Mouse (Mus musculus) MEL (cell line): ENCODE measurements around the gene Tmco4. TPM values are rescaled to one million over a fixed set of nuclear protein-coding genes. Genes with fewer than 3 reads are reported as not detected.
A peak's percentile ranks its signal among the peaks of the same experiment; 100 is the strongest.

Experiments used
- DNase-seq: peaks from one replicate; pipeline ENCODE4 v3.0.0; 2011; ENCODE audit warnings: low read depth, low spot score
- H3K27ac ChIP-seq: 2 replicates; pipeline ENCODE4 v1.5.1; 2012; ENCODE audit warnings: low read depth, mild to moderate bottlenecking, control low read depth, low read length, moderate library complexity; ENCODE audit not compliant: control insufficient read depth
- H3K27me3 ChIP-seq, 2 experiments: fragments of 150-350 bp in 1 of 2; sonication (generic) in 1 of 2; 2 replicates each; pipeline ENCODE4 v1.6.1; 2012; ENCODE audit warnings: low read length in 2 of 2, mild to moderate bottlenecking in 2 of 2, improper control_type of control experiment in 1 of 2, moderate library complexity in 1 of 2; ENCODE audit not compliant: insufficient read depth in 2 of 2, control insufficient read depth in 1 of 2
- H3K36me3 ChIP-seq, 2 experiments: 2 replicates each; pipeline ENCODE4 v1.6.1; 2012 to 2014; ENCODE audit warnings: low read length in 2 of 2, improper control_type of control experiment in 1 of 2, inconsistent platforms in 1 of 2, mild to moderate bottlenecking in 1 of 2; ENCODE audit not compliant: insufficient read depth in 2 of 2, control insufficient read depth in 1 of 2
- H3K4me1 ChIP-seq, 2 experiments: fragments of 150-350 bp in 1 of 2; sonication (generic) in 1 of 2; 2 replicates each; pipeline ENCODE4 v1.6.1; 2012; ENCODE audit warnings: low read length in 2 of 2, improper control_type of control experiment in 1 of 2, mild to moderate bottlenecking in 1 of 2; ENCODE audit not compliant: insufficient read depth in 2 of 2, control insufficient read depth in 1 of 2
- H3K4me3 ChIP-seq, 2 experiments: fragments of 150-350 bp in 1 of 2; sonication (generic) in 1 of 2; 2 replicates each; pipeline ENCODE4 v1.5.1; 2012; ENCODE audit warnings: low read depth in 2 of 2, low read length in 2 of 2, mild to moderate bottlenecking in 2 of 2, moderate library complexity in 2 of 2, control low read depth in 1 of 2, improper control_type of control experiment in 1 of 2; ENCODE audit not compliant: control insufficient read depth in 1 of 2, insufficient read depth in 1 of 2
- H3K79me2 ChIP-seq: 2 replicates; pipeline ENCODE4 v1.6.1; 2012; ENCODE audit warnings: mild to moderate bottlenecking, low read length, moderate library complexity; ENCODE audit not compliant: control insufficient read depth, poor library complexity, insufficient read depth
- H3K9ac ChIP-seq: 2 replicates; pipeline ENCODE4 v1.6.1; 2012; ENCODE audit warnings: low read depth, mild to moderate bottlenecking, control low read depth, low read length, moderate library complexity; ENCODE audit not compliant: control insufficient read depth, poor library complexity, severe bottlenecking
- H3K9me3 ChIP-seq: fragments of 150-350 bp; sonication (generic); replicated peaks from 2 replicates; pipeline ENCODE4 v1.6.1; 2012; ENCODE audit warnings: mild to moderate bottlenecking, low read length, improper control_type of control experiment, moderate library complexity; ENCODE audit not compliant: insufficient read depth
- CHD2 ChIP-seq: IDR thresholded peaks from 2 replicates; pipeline ENCODE4 v1.6.1; 2011; ENCODE audit warnings: low read length, improper control_type of control experiment
- CTCF ChIP-seq, 3 experiments: IDR thresholded peaks in 2 of 3; conservative IDR thresholded peaks in 1 of 3; 2 replicates each; pipeline ENCODE4 v1.5.1; 2011 to 2012; ENCODE audit warnings: low read length in 3 of 3, low read depth in 2 of 3, mild to moderate bottlenecking in 2 of 3, improper control_type of control experiment in 1 of 3, inconsistent platforms in 1 of 3, mixed read lengths in 1 of 3, moderate library complexity in 1 of 3; ENCODE audit not compliant: control insufficient read depth in 1 of 3, insufficient read depth in 1 of 3, poor library complexity in 1 of 3, severe bottlenecking in 1 of 3
- ELF1 ChIP-seq: IDR thresholded peaks from 2 replicates; pipeline ENCODE4 v1.6.1; 2014; ENCODE audit warnings: low read depth, mild to moderate bottlenecking, inconsistent platforms, low read length, improper control_type of control experiment, moderate library complexity
- EP300 ChIP-seq, 2 experiments: IDR thresholded peaks; 2 replicates each; pipeline ENCODE4 v1.6.1; 2011; ENCODE audit warnings: improper control_type of control experiment in 2 of 2, low read length in 2 of 2, low read depth in 1 of 2, mild to moderate bottlenecking in 1 of 2
- MAX ChIP-seq: IDR thresholded peaks from 2 replicates; pipeline ENCODE4 v1.6.1; 2011; ENCODE audit warnings: low read length, improper control_type of control experiment
- MAZ ChIP-seq: IDR thresholded peaks from 2 replicates; pipeline ENCODE4 v1.6.1; 2012; ENCODE audit warnings: low read depth, mild to moderate bottlenecking, inconsistent platforms, low read length, improper control_type of control experiment
- MYB ChIP-seq: IDR thresholded peaks from 2 replicates; pipeline ENCODE4 v1.6.1; 2011; ENCODE audit warnings: mild to moderate bottlenecking, low read depth, low read length, improper control_type of control experiment
- NELFE ChIP-seq: IDR thresholded peaks from 2 replicates; pipeline ENCODE4 v1.6.1; 2011; ENCODE audit warnings: low read depth, low read length, improper control_type of control experiment
- POLR2A ChIP-seq, 2 experiments: IDR thresholded peaks; 2 replicates each; pipeline ENCODE4 v1.6.1; 2011 to 2012; ENCODE audit warnings: low read length in 2 of 2, mild to moderate bottlenecking in 2 of 2, control low read depth in 1 of 2, improper control_type of control experiment in 1 of 2, low read depth in 1 of 2, moderate library complexity in 1 of 2; ENCODE audit not compliant: control insufficient read depth in 1 of 2, insufficient read depth in 1 of 2, poor library complexity in 1 of 2
- POLR2AphosphoS2 ChIP-seq: IDR thresholded peaks from 2 replicates; pipeline ENCODE4 v1.6.1; 2011; ENCODE audit warnings: low read length, improper control_type of control experiment
- RCOR1 ChIP-seq: IDR thresholded peaks from 2 replicates; pipeline ENCODE4 v1.6.1; 2012; ENCODE audit warnings: low read depth, mild to moderate bottlenecking, inconsistent platforms, low read length, improper control_type of control experiment
- SIN3A ChIP-seq: IDR thresholded peaks from 2 replicates; pipeline ENCODE4 v1.6.1; 2012; ENCODE audit warnings: low read length, improper control_type of control experiment, inconsistent platforms
- TAL1 ChIP-seq: IDR thresholded peaks from 2 replicates; pipeline ENCODE4 v1.6.1; 2012; ENCODE audit warnings: mild to moderate bottlenecking, inconsistent platforms, low read length, moderate library complexity, mixed read lengths
- TBP ChIP-seq: IDR thresholded peaks from 2 replicates; pipeline ENCODE4 v1.8.0; 2011; ENCODE audit warnings: low read depth, low read length, improper control_type of control experiment
- TCF12 ChIP-seq: IDR thresholded peaks from 2 replicates; pipeline ENCODE4 v1.6.1; 2014; ENCODE audit warnings: low read depth, mild to moderate bottlenecking, inconsistent platforms, low read length, improper control_type of control experiment, moderate library complexity
- USF1 ChIP-seq: IDR thresholded peaks from 2 replicates; pipeline ENCODE4 v1.6.1; 2014; ENCODE audit warnings: low read depth, mild to moderate bottlenecking, inconsistent platforms, low read length, improper control_type of control experiment, moderate library complexity
- USF2 ChIP-seq, 2 experiments: IDR thresholded peaks; 2 replicates each; pipeline ENCODE4 v1.6.1; 2011 to 2012; ENCODE audit warnings: improper control_type of control experiment in 2 of 2, low read length in 2 of 2, borderline replicate concordance in 1 of 2, inconsistent platforms in 1 of 2, low read depth in 1 of 2, mild to moderate bottlenecking in 1 of 2; ENCODE audit not compliant: insufficient read depth in 1 of 2
- ZKSCAN1 ChIP-seq: IDR thresholded peaks from 2 replicates; pipeline ENCODE4 v1.6.1; 2012; ENCODE audit warnings: low read depth, mild to moderate bottlenecking, inconsistent platforms, low read length, improper control_type of control experiment, moderate library complexity
- polyA plus RNA-seq, 2 experiments: library from polyadenylated mRNA; stranded (reverse) in 1 of 2; unstranded in 1 of 2; fragments of >175 nt in 1 of 2; fragments of >200 nt in 1 of 2; gene quantifications; 2 replicates each; pipeline versions ENCODE4 v1.2.1 to v1.2.4; 2012; ENCODE audit warnings: low replicate concordance in 2 of 2, low read depth in 1 of 2; ENCODE audit not compliant: insufficient read length in 2 of 2, insufficient read depth in 1 of 2, missing spikeins in 1 of 2
- total RNA-seq: library from RNA; depleted of rRNA; stranded (reverse); fragments of 300-350 nt; gene quantifications from 2 replicates; pipeline ENCODE4 v1.2.3, GENCODE M21; 2012

Tmco4 gene
- total and polyA plus RNA-seq, 3 experiments = 16.5 to 24.7 TPM; not detected in 1

DNA sequence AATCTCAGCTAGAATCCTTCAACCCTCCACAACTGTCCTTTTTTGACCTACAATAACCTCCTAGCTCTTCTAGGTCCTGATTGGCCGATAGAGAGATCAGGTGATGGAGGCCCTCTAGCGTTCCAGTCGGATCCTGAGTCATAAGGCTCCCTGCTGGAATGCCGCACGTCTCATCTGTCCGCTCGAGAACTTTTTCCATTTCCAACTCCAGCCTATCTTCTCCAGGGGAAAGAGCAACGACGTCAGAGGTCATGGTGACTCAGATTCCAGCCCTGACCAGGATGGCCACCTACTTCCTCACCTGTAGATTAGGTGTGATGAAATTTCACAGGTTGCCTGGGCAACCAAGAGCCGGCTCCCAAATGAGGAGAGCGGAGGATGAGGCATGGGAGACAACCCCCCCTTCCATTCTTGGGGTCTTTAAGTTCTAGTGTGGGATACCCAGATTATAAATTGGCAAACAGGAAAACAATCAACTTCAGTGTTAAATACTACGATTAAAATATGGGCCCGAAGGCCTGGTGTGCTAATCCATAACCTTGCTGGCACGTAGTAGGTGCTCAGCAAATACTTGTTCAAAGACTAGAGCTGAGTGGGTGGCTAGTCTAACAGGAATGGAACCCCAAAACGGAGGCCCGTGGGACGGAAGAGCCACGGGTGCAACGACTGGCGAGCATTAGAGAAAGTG lies 405 bp upstream of the Tmco4 start:
- peak overlapping the region; percentile 100 for H3K9ac ChIP-seq
- H3K79me2 ChIP-seq = peaks cover 6% of the 10 kb centered on the region; the same call in 1 of the 2 replicates
- no peaks in the 10 kb centered on the region for H3K9me3 ChIP-seq
- DNase-seq = peak; percentile 80
- peak; percentile 62; the same call in 1 of the 2 replicates for TF ChIP-seq POLR2AphosphoS2
- peak in 1 of 2 experiments; percentile 54; a peak in 2 of 4 replicates for TF ChIP-seq POLR2A (IDR thresholded peaks at IDR 0.05; ENCODE audit: control insufficient read depth in 1 of 2, insufficient read depth in 1 of 2, low read depth in 1 of 2, low read length in 2 of 2, poor library complexity in 1 of 2)
- peak; percentile 31; the same call in 1 of the 2 replicates for TF ChIP-seq SIN3A
- TF ChIP-seq CTCF (IDR thresholded peaks at IDR 0.05 in 2 of 3, conservative IDR thresholded peaks at IDR 0.05 in 1 of 3; ENCODE audit: control insufficient read depth in 1 of 3, insufficient read depth in 1 of 3, low read depth in 2 of 3, low read length in 3 of 3, poor library complexity in 1 of 3, severe bottlenecking in 1 of 3) = peak in 1 of 3 experiments; percentile 15; a peak in 1 of 6 replicates
- TF ChIP-seq MYB = no peak
- peak; percentile 14; the same call in 1 of the 2 replicates for TF ChIP-seq NELFE
- TF ChIP-seq CHD2 = no peak
- peak; percentile 57; the same call in 1 of the 2 replicates for TF ChIP-seq TCF12
- TF ChIP-seq USF1 = peak; percentile 91
- TF ChIP-seq USF2 (IDR thresholded peaks at IDR 0.05; ENCODE audit: borderline replicate concordance in 1 of 2, insufficient read depth in 1 of 2, low read depth in 1 of 2, low read length in 2 of 2) = peak in 1 of 2 experiments; percentile 32; a peak in 1 of 4 replicates
- no peak for TF ChIP-seq TAL1
- peak in 1 of 2 experiments; percentile 8; a peak in 1 of 4 replicates for TF ChIP-seq EP300 (IDR thresholded peaks at IDR 0.05; ENCODE audit: low read depth in 1 of 2, low read length in 2 of 2)
- peak; percentile 88 for TF ChIP-seq TBP
- TF ChIP-seq ELF1 = no peak
- TF ChIP-seq MAZ = no peak
- TF ChIP-seq ZKSCAN1 = peak; percentile 96
- H3K36me3 ChIP-seq = peaks cover 0 to 15% of the 10 kb centered on the region in 2 experiments; a peak in 2 of 4 replicates
- peak overlapping the region; percentile 98 for H3K27ac ChIP-seq
- H3K4me1 ChIP-seq = peaks cover 17 to 26% of the 10 kb centered on the region in 2 experiments
- H3K4me3 ChIP-seq = peak overlapping the region; percentile 79 to 86
- no peaks in the 10 kb centered on the region for H3K27me3 ChIP-seq

DNA sequence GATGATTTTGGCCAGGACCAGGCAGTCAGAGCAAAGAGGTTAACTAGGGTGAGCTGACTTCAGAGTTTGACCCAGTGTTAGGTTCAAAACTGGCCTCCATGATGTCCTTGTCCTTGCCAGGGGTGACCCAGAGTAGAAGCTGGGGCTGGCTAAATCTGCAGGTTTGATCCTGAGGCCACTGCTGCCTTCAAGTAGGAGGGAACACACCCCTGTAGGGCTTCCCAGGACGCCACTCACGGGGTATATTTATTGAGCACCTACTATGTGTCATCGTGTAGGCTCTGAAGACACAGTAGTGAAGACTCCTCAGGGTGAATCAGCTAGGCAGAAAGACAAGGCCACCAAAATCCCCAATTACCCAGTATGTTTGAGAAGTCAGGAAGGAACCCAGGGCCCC lies 1.0 kb downstream of the Tmco4 start:
- no peaks in the 10 kb centered on the region for H3K27me3 ChIP-seq
- peak overlapping the region; percentile 100 for H3K9ac ChIP-seq
- peak overlapping the region; percentile 79 to 86 for H3K4me3 ChIP-seq
- H3K4me1 ChIP-seq = peaks cover 10 to 21% of the 10 kb centered on the region in 2 experiments
- peaks cover 6% of the 10 kb centered on the region; the same call in 1 of the 2 replicates for H3K79me2 ChIP-seq
- H3K27ac ChIP-seq = peak overlapping the region; percentile 28
- TF ChIP-seq MAX = no peak
- no peak for TF ChIP-seq RCOR1
- TF ChIP-seq ZKSCAN1 = peak; percentile 91
- no peak for DNase-seq
- peaks cover 0 to 12% of the 10 kb centered on the region in 2 experiments; a peak in 2 of 4 replicates for H3K36me3 ChIP-seq
- H3K9me3 ChIP-seq = no peaks in the 10 kb centered on the region
